Mouse (Mus musculus): ENCODE results near the gene Lmntd1. TPM values are rescaled to one million over a fixed set of nuclear protein-coding genes. Genes with fewer than 3 reads are reported as not detected.
A peak's percentile ranks its signal among the peaks of the same experiment; 100 is the strongest.

Gene Lmntd1
- polyA plus RNA-seq, 1 experiment from 2014 or later = 0.83 TPM

DNA sequence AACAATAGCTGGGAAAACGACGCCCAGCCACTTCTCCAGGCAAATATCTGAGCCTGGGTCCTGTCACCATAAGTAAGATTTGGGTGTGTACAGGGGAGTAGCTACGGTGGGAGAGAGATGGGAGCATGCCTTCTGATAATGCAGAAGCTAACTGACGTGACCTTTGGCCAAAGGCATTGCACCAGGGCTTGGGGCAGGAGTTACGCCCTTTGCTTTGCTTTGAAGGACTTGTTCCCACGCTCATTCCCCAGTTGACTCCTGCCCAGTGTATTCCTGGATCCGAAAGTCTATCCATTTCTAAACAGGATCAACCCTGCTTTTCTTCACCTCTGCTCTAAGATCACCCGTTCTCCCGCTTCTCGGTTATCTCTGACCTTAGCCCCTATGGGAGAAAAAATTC lies 178.4 kb downstream of the Lmntd1 start:
- WGBS = 91% methylated on average over 10 of the region's 10 CpGs
- Histone ChIP-seq H3K27me3 (no peaks in the 10 kb centered on the region), H3K4me1 (0 out of 2 replicates have a peak, but pooled peaks cover 6% of the 10 kb centered on the region), H3K36me3 (no peaks in the 10 kb centered on the region), H3K27ac (replicated peaks) (no peak overlapping the region), H3K9ac (replicated peaks) (no peak overlapping the region), H3K4me3 (no peak overlapping the region), H3K9me3 (no peaks in the 10 kb centered on the region), H3K4me2 (replicated peaks) (no peak overlapping the region)
- no peak for ATAC-seq (replicated peaks)

DNA sequence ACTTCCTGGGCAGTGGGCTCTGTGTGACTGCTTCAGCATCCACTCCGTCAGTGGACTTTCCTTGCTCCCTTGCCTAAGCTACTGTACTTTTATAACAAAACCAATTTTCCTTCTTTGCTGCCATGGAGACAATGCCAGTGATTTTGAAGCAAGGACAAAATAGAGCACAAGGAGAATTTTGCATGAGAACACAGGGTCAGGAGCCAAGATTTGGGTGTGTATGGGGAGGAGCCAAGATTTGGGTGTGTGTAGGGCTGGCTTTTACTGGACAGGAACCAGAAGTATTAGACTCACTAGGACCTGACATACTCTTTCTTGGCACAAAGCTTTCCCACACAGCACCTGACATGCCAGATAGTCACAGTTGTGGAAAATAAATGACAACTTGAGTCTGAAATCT lies 179.0 kb downstream of the Lmntd1 start:
- H3K36me3 ChIP-seq = no peaks in the 10 kb centered on the region
- no peaks in the 10 kb centered on the region for H3K9me3 ChIP-seq
- no peaks in the 10 kb centered on the region for H3K27me3 ChIP-seq
- no peak overlapping the region for H3K9ac ChIP-seq (replicated peaks)
- no peak overlapping the region for H3K27ac ChIP-seq (replicated peaks)
- H3K4me3 ChIP-seq = no peak overlapping the region
- 0 out of 2 replicates have a peak, but pooled peaks cover 6% of the 10 kb centered on the region for H3K4me1 ChIP-seq
- ATAC-seq (replicated peaks) = no peak
- WGBS = 91% methylated on average over 1 of the region's 1 CpGs
- no peak overlapping the region for H3K4me2 ChIP-seq (replicated peaks)

DNA sequence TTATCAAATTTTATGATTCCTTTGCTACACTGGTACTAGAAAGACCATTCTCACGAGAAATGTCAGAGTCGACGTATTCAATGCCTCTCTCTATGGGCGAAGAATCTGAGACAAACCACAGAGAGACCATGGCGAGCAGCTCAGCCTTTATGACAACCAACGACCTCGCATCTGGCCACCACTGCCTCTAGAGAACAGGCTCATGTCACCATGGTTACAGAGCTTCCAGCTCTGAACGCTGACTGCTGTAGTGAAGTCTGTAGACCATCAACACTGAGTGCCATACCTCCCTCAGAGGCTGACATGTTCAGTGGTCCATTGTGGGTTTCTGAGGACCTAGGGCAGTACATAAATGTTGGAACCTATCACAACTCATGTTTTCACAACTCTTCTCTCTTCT lies 180.2 kb downstream of the Lmntd1 start:
- Histone ChIP-seq H3K4me3 (no peak overlapping the region), H3K27me3 (no peaks in the 10 kb centered on the region), H3K9me3 (no peaks in the 10 kb centered on the region), H3K4me2 (replicated peaks) (no peak overlapping the region), H3K36me3 (no peaks in the 10 kb centered on the region), H3K27ac (replicated peaks) (no peak overlapping the region), H3K9ac (replicated peaks) (no peak overlapping the region), H3K4me1 (0 out of 2 replicates have a peak, but pooled peaks cover 6% of the 10 kb centered on the region)
- WGBS = 87% methylated on average over 8 of the region's 8 CpGs
- ATAC-seq (replicated peaks) = no peak

DNA sequence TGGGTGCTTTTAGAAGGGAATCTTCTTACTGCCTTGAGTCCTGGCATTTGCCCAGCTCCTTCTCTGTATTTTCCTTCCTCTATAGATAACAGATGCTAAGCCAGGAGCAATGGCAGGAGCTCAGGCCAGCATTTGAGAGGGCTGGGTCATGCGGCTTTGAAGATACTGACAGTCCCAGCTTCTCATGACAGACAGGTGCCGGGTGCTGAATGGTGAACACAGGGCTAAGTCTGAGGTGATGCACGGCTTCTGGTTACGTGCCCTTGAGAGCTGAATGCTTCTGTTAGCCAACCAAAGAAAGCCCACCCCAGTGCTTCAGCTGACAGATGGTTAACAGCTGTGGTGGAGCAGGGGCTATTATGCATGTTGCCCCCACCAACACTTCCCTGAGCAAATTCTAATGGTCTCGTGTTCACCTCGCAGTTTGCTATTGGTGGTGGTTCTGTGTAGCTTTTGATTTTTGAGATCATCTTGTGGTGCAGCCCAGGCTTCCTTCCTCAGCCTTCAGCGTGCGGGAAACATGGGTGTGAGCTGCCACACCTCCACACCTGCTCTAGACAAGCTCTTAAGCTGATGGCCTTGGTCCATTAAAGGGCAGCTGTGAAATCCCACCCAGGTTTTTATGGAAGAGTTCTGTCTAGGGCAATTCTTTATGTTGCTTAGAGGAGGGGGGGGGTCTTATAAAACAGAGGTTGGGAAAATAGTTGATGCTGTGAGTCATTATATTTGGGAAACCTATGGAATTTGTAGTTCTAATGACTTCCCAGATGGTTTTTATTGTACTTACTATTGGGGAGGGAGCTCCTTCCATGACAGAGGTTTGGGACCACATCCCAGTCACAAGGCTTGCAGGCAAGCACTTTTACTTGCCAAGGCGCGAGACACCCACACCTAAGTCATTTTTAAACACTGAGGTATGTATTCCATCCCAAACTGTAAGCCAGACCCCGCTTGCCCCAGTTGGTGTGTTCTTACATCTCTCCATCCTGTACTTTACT lies 181.1 kb downstream of the Lmntd1 start:
- peak; percentile 74 for ATAC-seq (replicated peaks)
- Histone ChIP-seq H3K4me3 (no peak overlapping the region), H3K9ac (replicated peaks) (no peak overlapping the region), H3K4me1 (0 out of 2 replicates have a peak, but pooled peaks cover 6% of the 10 kb centered on the region), H3K9me3 (no peaks in the 10 kb centered on the region), H3K4me2 (replicated peaks) (no peak overlapping the region), H3K27ac (replicated peaks) (peak overlapping the region; percentile 21; the same call in 1 of the 2 replicates), H3K36me3 (no peaks in the 10 kb centered on the region), H3K27me3 (no peaks in the 10 kb centered on the region)
- 62% methylated on average over 11 of the region's 11 CpGs for WGBS

DNA sequence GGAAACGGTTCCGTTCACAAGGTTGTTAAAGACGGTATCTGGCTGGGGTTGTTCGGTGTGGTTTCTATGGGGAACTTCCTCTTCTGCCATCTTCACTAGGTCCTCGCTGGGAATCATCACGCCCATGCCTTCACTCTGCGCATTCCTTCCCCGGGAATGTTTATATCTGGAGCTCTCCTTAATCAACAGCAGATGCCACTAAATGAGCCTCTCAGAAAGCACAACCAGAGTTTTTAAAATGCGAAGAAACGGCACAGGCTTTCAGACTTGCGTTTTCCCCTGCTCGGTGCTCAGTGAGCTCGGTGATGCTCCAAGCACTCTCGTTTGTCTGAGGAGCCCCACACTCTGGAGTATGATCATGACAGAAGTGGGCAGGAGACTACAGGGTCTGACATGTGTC lies 182.4 kb downstream of the Lmntd1 start:
- H3K4me2 ChIP-seq (replicated peaks) = no peak overlapping the region
- H3K9me3 ChIP-seq = no peaks in the 10 kb centered on the region
- H3K4me3 ChIP-seq = no peak overlapping the region
- no peak overlapping the region for H3K9ac ChIP-seq (replicated peaks)
- no peaks in the 10 kb centered on the region for H3K27me3 ChIP-seq
- 76% methylated on average over 14 of the region's 14 CpGs for WGBS
- ATAC-seq (replicated peaks) = no peak
- no peaks in the 10 kb centered on the region for H3K36me3 ChIP-seq
- 0 out of 2 replicates have a peak, but pooled peaks cover 6% of the 10 kb centered on the region for H3K4me1 ChIP-seq
- no peak overlapping the region for H3K27ac ChIP-seq (replicated peaks)

DNA sequence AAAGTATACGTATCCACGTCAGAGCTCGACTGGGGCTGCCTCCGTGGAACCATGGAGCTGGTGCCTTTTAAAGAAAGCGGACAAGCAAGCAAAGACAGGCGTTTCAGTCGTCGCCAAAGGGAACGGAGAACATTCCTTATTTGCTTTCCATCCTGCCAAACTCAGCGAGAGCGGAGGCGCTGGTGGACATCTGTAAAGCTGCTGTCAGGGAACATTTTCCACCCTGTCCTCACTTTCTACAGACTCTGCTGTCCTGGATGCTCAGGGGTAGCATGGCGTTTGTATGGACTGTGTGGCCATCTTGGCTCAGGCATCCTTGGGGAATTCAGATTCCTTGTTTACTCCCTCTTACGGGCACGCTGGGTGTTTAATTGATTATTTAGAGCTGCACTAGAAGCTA lies 186.7 kb downstream of the Lmntd1 start:
- no peaks in the 10 kb centered on the region for H3K36me3 ChIP-seq
- WGBS = 88% methylated on average over 15 of the region's 15 CpGs
- no peak for ATAC-seq (replicated peaks)

DNA sequence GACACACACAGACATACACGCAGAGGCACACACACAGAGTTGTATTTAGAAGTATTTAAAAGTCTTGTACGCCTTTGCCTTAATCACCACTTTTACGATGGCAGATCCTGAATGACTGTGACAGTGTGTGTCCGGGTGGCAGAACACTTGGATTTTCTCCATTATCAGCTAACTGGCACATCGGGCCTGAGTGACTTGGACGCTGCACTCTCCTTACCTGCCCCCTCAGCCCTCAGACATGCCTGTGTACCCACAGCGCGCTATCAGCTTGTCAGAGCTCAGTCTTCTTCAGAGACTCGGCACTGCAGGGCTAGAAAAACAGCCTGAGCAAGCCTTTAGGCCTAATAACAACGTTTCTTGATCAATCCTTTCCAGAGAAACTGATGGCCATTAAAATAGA lies 187.6 kb downstream of the Lmntd1 start:
- Histone ChIP-seq H3K4me1 (no peaks in the 10 kb centered on the region), H3K27ac (replicated peaks) (no peak overlapping the region), H3K27me3 (no peaks in the 10 kb centered on the region), H3K4me3 (no peak overlapping the region), H3K36me3 (no peaks in the 10 kb centered on the region), H3K9me3 (no peaks in the 10 kb centered on the region), H3K4me2 (replicated peaks) (no peak overlapping the region), H3K9ac (replicated peaks) (no peak overlapping the region)
- 74% methylated on average over 10 of the region's 10 CpGs for WGBS
- ATAC-seq (replicated peaks) = no peak

More for the DNA sequence above, 186.7 kb downstream of the Lmntd1 start:
- Histone ChIP-seq H3K27me3 (no peaks in the 10 kb centered on the region), H3K9me3 (no peaks in the 10 kb centered on the region), H3K4me2 (replicated peaks) (no peak overlapping the region), H3K9ac (replicated peaks) (no peak overlapping the region), H3K27ac (replicated peaks) (no peak overlapping the region), H3K4me1 (no peaks in the 10 kb centered on the region), H3K4me3 (no peak overlapping the region)

DNA sequence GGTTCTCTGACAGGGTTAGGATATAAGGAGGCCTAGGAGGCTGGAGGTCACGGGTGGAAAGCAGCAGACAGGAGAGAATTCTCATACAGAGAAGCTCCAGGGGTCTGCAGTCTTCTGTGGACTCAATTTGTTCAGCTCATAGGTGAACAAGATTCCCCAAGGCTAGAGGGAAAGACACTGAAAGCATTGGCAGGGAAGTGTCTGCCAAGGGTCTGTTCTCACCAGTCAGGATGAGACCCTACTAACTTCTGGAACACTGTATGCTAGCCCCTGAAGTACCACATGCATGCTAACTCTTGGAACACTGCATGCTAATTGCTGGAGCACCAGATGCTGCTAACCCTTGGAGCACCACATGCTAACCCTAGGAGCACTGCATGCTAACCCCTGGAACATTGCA lies 190.0 kb downstream of the Lmntd1 start:
- Histone ChIP-seq H3K4me1 (no peaks in the 10 kb centered on the region), H3K36me3 (no peaks in the 10 kb centered on the region), H3K27me3 (no peaks in the 10 kb centered on the region), H3K27ac (replicated peaks) (no peak overlapping the region), H3K9me3 (no peaks in the 10 kb centered on the region), H3K4me3 (no peak overlapping the region), H3K4me2 (replicated peaks) (no peak overlapping the region), H3K9ac (replicated peaks) (no peak overlapping the region)
- 77% methylated on average over 1 of the region's 1 CpGs for whole genome bisulfite sequencing
- ATAC-seq (replicated peaks) = no peak

DNA sequence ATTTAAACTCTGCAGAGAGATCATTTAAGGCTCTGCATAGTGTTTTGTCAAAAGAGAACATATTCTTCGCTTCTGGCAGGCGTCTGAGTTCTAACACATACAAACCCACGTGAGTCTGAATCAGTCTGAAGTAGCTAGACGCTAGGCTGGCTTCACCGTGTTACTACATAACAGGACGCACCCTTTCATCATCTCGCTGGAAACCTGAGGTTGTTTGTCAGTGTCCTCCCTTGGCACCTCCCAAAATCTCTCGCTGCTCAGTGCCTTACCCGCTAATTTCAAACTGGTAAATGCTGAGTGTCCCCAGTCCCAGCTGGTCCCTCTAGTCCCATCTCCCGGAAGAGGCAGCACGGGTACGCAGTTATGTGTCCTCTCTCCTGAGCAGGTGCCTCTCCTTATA lies 190.6 kb downstream of the Lmntd1 start:
- H3K27me3 ChIP-seq = no peaks in the 10 kb centered on the region
- no peak overlapping the region for H3K9ac ChIP-seq (replicated peaks)
- no peak overlapping the region for H3K4me2 ChIP-seq (replicated peaks)
- no peak overlapping the region for H3K27ac ChIP-seq (replicated peaks)
- H3K36me3 ChIP-seq = no peaks in the 10 kb centered on the region
- H3K4me1 ChIP-seq = no peaks in the 10 kb centered on the region
- no peak overlapping the region for H3K4me3 ChIP-seq
- 80% methylated on average over 12 of the region's 12 CpGs for WGBS
- H3K9me3 ChIP-seq = no peaks in the 10 kb centered on the region
- ATAC-seq (replicated peaks) = no peak

DNA sequence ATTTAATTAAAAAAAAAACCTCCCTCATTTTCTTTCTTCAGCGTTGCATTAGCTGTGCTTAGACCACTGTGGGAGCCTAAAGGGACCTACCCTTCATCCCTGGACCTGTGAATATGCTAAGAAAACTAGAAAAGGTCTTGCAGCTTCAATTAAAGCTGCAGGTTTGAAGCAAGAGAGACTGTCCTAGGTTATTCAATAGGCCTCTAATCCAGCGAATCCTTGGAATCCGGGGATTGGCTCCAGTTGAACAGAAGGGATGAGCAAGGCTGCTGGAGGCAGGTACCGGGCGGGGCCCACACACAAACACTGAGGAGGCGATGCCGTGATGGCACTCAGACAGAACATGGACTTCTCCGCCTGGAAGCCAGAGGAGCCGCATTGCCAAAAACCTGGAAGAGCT lies 192.5 kb downstream of the Lmntd1 start:
- ATAC-seq (replicated peaks) = no peak
- 89% methylated on average over 9 of the region's 9 CpGs for WGBS
- H3K27ac ChIP-seq (replicated peaks) = no peak overlapping the region
- no peaks in the 10 kb centered on the region for H3K27me3 ChIP-seq
- H3K9ac ChIP-seq (replicated peaks) = no peak overlapping the region
- H3K9me3 ChIP-seq = no peaks in the 10 kb centered on the region
- H3K4me1 ChIP-seq = no peaks in the 10 kb centered on the region
- no peak overlapping the region for H3K4me2 ChIP-seq (replicated peaks)
- no peak overlapping the region for H3K4me3 ChIP-seq
- no peaks in the 10 kb centered on the region for H3K36me3 ChIP-seq

DNA sequence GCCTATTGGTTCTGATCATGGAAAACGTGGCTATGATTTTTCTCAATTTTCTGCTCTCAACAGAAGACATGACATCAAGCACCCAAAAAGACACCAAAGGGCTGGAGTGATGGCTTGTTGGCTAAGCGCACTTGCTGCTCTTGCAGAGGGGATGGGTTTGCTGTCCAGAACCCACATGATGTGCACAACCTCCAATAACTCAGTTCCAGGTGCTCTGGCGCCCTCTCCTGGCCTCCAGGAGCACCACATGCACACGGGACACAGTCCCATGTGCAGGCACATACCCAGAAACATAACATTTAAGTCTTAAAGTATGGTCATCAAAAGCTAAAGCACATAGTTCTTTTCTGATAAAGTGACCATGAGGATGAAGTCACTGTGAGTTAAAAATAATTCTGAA lies 193.7 kb downstream of the Lmntd1 start:
- Histone ChIP-seq H3K4me1 (no peaks in the 10 kb centered on the region), H3K9me3 (no peaks in the 10 kb centered on the region), H3K9ac (replicated peaks) (no peak overlapping the region), H3K36me3 (no peaks in the 10 kb centered on the region), H3K27ac (replicated peaks) (no peak overlapping the region), H3K27me3 (no peaks in the 10 kb centered on the region), H3K4me3 (no peak overlapping the region), H3K4me2 (replicated peaks) (no peak overlapping the region)
- ATAC-seq (replicated peaks) = no peak
- WGBS = 70% methylated on average over 4 of the region's 4 CpGs

DNA sequence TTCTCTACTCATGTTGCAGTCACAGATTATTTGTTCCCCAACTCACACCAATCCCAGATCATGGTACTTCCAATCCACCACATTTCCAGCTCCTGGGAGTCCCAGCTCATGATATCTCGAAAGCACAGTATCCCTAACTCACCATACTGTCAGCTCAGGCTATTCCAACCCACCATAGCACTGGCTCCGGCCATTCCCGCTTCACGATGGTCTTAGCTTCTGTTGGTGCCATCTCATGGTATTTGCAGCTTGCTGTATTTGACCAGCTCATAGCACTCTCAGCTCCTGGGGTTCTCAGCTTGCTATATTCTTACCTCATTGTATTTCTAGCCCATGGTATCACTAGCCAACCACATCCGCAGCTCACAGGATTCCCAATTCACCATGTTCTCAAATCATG lies 195.3 kb downstream of the Lmntd1 start:
- Histone ChIP-seq H3K4me2 (replicated peaks) (no peak overlapping the region), H3K27ac (replicated peaks) (no peak overlapping the region), H3K27me3 (no peaks in the 10 kb centered on the region), H3K9ac (replicated peaks) (no peak overlapping the region), H3K4me1 (no peaks in the 10 kb centered on the region), H3K9me3 (no peaks in the 10 kb centered on the region), H3K4me3 (no peak overlapping the region), H3K36me3 (no peaks in the 10 kb centered on the region)
- WGBS = 90% methylated on average over 5 of the region's 5 CpGs
- ATAC-seq (replicated peaks) = no peak
